Mouse (Mus musculus): ENCODE results near the gene Usp9x.

Usp9x gene

DNA sequence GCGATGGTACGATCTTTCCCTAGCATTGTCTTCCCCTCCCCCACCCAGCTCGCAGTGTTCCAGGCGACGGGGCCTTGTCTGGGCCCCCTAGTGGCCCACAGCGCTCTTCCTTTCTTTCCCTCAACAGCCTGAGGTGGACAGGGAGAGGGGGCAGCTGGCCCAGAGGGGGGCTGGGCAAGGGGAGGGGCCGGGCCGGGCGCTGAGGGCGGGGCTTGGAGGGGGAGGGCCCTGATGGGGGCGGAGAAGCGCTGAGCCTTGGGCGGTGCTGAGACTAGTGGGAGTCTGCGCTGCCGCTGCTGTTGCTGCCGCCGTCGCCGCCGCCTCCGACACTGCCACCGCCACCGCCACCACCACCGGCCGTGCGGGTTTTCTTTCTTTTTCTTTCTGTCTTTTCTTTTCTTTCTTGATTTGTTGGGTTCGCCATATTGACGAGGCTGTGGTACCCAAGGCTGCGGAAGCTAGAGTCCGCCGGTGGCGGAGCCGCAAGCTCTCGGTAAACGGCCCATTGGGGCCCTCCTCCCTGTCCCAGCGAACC is at the start of gene Usp9x:
Gene Usp9x, plus strand, starts transcription at position 258 of the 535 bp plus-strand sequence.
- DNase-seq (ENCODE audit: low read depth, low spot score), result peak; percentile 90

GRCm38 (mm10) chrX:13022547-13023310 is 48.6 kb upstream of the Usp9x start:
- no peak for DNase-seq (ENCODE audit: low read depth, low spot score)

DNA sequence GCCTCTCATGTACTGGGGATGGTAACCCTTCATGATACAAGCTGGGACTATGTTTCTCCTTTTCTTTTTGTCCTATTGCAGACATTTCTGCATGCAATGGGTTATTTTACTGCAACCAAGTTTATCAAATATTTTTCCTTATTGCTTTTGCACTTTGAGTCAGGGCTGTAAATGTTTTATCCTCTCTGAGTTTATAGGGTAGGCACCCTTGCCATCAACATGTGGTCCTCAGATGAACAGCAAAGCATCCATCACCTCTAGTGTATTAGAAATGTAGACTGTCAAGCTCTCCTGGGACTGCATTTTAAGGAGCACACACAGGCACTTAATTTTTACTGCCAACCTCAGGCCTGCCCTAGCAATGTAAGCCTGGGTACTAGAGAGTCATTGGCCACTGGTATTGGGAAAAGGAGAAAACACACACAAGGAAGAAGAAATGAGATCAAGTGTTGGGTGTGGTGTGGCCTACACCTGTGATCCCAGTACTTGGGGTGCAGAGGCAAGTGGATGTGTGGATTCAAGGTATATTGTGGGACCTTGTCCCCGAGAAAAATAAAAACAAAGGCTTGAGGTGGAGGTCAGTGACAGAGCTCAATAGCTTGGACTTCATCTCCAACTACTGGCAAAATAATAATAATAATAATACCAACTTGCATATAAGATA is 46.6 kb upstream of the Usp9x start:
- no peak for DNase-seq (ENCODE audit: low read depth, low spot score)

- DNase-seq (ENCODE audit: low read depth, low spot score), result no peak
Observed at GRCm38 (mm10) chrX:13025286-13025685, 46.0 kb upstream of the Usp9x start.

GRCm38 (mm10) chrX:13028156-13028555 is 43.1 kb upstream of the Usp9x start:
- no peak for DNase-seq (ENCODE audit: low read depth, low spot score)

DNA sequence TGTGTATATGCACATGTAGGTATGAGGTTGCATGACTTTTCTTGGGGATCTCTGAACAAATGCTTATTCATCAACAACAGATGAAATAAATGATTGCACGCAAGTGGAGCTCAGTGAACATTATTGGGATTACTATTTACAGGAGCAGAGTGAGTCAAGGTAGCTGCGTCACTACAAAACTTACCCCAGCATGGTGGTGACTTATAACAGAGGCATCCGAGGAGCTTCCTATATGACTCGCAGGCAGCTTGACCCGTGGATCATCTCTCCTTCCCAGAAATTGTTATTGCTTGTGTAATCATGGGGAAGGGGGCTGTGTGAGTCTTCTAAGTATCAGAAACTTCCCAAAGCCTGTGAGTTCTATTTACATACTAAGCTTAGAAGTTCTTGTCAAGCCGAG is 41.3 kb upstream of the Usp9x start:
- DNase-seq (ENCODE audit: low read depth, low spot score), result no peak

- DNase-seq (ENCODE audit: low read depth, low spot score), result no peak
Observed at GRCm38 (mm10) chrX:13037085-13037484, 34.2 kb upstream of the Usp9x start.

GRCm38 (mm10) chrX:13039211-13039610 is 32.1 kb upstream of the Usp9x start:
- DNase-seq (ENCODE audit: low read depth, low spot score), result no peak

DNA sequence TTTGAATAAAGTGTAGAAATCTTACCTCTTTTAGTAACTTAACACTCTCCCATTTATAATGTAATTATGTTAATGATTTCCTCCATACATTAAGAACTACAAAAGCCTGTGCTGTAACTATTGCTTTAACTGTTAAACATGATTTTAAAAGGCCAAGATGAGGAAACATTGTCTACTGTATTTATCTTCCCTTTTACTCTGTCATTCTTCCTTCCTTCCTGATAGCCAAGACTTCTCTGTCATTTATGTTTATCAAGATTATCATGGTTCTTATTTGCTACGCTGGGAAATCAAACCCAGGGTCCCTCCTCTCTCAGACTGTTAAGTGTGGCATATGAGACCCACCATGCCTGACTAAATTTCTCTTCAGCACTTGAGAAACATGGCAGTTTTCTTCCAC is 30.9 kb upstream of the Usp9x start:
- no peak for DNase-seq (ENCODE audit: low read depth, low spot score)

- peak; percentile 85 for DNase-seq (ENCODE audit: low read depth, low spot score)
Observed at GRCm38 (mm10) chrX:13041630-13042129, 29.6 kb upstream of the Usp9x start.

DNA sequence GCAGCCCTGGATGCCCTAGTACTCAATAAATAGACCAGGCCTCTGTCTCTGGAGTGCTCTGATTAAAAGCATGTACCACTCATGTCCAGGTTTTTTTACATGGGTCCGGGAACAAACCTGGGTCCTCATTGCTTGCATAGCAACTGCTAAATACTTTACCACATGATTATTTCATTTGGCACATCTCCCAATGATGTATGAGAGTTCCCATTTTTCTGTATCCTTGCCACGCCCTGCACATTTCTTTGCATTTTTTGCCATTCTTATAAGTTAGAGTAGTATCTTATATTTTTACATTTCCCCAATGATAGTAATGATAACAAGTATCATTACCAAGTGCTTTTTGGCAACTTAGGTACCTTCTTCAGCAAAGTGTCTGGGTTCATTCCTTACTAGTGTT is 27.5 kb upstream of the Usp9x start:
- no peak for DNase-seq (ENCODE audit: low read depth, low spot score)

- DNase-seq (ENCODE audit: low read depth, low spot score), result no peak
Observed at GRCm38 (mm10) chrX:13044666-13045065, 26.6 kb upstream of the Usp9x start.

DNA sequence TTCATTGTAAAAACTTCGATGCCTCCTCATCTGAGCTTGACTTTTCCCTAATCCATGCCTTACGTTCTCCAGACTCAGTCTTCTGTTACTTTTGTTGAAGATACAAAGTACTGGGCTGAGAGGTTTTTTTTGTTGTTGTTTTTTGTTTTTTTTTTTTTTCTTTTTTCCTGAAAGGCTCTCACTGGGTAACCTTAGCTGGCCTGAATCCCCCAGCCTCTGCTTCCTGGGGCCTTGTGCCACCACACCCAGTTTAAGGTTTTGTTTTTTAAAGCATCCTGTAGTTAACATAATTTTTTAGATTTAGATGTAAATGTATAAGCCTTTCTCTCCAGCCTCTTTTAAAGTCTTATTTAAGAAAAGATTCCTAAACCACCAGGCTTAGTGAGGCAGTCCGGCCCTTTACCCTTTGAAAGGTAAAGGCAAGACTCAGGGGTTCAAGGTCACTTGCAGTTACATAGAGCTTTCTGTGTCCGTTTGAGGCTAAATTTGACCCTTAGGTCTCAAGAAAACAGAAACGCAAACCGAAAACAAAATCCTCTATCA is 24.3 kb upstream of the Usp9x start:
- no peak for DNase-seq (ENCODE audit: low read depth, low spot score)

DNA sequence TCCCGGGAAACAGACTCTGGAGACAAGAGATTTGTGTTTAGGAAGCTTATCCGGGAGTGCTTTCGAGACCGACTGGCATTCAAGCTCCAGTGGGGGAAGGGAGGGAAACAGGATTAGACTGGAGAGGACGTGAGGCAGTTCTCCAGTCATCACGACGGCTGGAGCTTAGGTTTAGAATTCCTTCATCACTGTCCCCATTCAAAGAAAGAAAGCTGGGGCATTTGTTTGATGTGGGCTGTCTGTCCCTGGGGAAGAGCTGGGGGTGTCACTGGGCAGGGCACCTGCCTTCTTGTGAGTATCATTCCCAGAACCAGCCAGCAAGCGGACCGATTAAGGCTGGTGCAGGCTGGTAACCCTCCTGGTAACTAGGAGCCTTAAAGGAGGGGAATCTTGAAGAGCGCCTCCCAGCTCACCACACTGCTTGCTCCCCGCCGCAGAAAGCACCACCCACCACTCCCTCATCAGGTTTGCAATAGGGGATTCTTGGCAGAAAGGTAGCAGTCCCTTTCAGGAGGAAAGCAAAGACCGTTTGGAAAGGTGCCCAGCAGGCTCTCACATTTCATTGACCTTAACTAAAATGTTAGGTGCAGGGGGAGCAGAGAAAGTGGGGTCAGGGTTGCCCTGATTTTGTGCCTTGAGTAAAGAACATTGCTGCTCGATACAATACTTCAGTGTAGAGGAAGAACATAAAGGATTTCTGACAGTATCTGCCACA is 23.5 kb upstream of the Usp9x start:
- DNase-seq (ENCODE audit: low read depth, low spot score), result peak; percentile 64

- no peak for DNase-seq (ENCODE audit: low read depth, low spot score)
Observed at GRCm38 (mm10) chrX:13054612-13055011, 16.7 kb upstream of the Usp9x start.

DNA sequence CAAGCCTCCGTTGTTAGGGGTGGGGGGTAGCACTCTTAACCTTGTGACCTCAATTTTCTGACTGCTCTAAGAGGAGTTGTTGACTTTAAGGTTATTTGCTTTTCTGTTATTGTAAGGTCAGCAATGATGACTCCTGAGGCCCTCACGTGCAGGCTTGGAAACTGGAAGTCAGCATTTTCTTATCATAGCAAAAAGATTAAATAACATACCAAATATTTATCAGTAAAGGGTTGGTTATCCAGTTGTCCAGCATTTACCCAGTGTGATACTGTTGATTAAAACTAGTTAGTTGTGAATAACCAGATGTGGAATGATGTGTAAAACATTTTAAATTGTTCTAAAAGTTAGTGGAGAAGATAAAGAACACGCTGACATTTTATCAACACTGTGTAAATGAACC is 9.3 kb upstream of the Usp9x start:
- DNase-seq (ENCODE audit: low read depth, low spot score), result no peak

GRCm38 (mm10) chrX:13064273-13064925 is 6.9 kb upstream of the Usp9x start:
- no peak for DNase-seq (ENCODE audit: low read depth, low spot score)

GRCm38 (mm10) chrX:13070206-13070572 is 1.1 kb upstream of the Usp9x start:
- no peak for DNase-seq (ENCODE audit: low read depth, low spot score)

DNA sequence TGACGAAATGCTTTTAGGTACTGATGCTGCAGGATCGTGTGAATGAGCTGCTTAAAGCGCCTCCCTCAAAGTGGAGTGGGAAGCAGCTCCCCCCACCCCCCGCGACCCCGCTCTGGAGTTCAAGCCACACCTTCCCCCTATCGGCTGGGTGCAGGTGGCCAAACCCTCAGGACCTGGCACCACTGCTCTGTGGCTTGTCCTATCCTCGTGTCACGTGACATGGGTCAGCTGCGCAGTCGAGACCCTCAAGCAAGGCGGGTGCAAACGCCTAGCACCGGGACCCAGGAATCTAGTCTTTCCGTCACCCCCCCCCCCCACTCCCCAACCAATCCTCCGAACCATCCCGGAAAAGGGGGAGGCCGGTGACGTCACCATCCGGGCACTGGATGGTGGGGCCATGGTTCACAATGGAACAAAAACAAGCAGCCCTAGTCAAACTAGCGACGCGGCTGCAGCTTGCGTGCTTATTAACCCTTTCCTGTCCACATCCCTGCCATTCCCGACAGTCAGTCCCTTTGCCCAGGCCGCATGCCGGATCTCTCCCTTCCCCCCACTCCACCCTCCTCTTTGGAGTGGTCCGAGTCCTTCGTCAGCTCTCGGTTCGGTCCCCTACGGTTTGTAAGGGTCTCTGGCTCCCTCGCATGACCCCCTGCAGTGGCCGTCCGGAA is 591 bp upstream of the Usp9x start:
- peak; percentile 88 for DNase-seq (ENCODE audit: low read depth, low spot score)

DNA sequence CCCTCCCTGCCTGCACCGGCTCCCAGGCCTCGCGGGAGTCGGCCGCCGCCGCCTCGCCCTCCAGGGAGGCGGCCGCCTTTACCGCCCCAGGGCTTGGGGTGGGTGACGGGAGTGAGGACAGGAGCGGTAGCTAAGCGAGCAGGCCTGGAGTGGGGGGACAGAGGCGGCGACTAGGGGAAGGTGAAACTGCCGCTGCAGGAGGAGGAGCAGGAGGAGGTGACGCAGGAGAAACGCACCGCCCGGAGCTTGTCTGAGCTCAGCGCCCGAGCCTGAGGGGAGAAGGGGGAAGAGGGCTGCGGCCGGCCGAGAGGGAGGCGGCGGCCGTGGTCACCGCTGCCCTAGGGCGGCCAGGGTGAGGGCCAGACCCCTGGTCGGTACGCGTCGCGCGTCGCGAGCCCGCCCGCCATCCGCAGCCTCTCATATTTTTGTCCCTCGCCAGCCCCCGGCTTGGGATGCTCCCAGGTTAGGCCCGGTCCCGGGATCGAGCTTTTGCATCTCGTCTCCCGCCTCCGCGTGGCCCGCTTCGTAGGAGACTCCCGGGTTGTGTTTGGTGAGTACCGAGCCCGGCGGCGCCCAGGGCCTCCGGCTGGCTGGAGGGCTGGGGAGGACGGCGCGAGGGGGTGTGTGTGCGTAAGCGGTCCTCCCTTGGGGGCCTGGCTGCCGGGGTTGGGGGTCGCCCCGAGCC is 620 bp downstream of the Usp9x start:
- DNase-seq (ENCODE audit: low read depth, low spot score), result no peak

All from retina, postnatal 7 days (tissue).